ENCODE assay signal across 8 mouse cellular contexts in the genomic region with DNA sequence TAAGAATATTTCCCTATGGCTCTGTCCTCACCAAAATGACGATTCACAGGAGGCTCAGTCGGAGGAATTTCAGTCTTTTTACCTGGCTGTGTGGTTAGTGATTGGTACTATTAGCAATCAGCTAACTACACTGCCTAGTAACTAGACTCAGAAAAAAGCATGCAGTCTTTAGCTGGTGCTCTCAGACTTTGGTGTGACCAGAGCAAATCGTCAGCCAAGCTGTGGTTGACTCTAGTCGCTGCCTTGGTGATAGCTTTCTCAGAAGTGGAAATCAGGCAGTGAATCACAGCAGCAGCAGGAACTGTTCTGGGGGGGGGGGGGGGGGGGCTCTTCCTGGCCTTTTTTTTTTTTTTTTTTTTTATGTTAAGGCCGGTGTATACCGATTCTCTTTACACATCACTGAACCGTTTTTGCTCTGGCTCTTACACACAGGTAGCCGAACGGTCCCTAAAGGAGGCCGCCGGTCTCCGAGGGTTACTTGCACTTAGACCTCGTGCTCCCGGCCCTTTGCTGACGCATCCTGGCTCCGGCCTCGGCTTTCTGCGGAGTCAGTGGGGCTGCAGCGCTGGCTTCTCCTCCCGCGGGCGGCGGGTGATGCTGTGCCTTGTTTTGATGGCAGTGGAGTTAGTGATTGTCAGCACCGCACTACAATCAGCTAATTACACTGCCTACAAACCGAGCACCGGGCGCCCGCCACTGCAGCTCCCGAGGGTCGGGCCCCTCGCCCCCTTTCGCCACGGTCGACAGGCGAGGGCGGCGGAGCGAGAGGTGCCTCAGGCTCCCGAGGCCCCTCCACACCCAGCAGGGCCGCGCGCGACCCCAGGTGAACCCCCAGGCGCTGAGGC. TPM values are rescaled to one million over a fixed set of nuclear protein-coding genes. Genes with fewer than 3 reads are reported as not detected.
A peak's percentile ranks its signal among the peaks of the same experiment; 100 is the strongest.
DNase-seq lines count a peak whose midpoint lies in the region; ATAC-seq and TF ChIP-seq lines count a peak whose summit lies in the region.

No protein-coding gene starts in this region.

- peaks cover 45% of the 10 kb centered on the region for H3K27me3 ChIP-seq in E14TG2a.4 (ENCODE audit: insufficient read depth, low read length)
- peaks cover 18% of the 10 kb centered on the region for H3K27me3 ChIP-seq in heart, embryonic 15.5 days
- H3K27me3 ChIP-seq in liver, postnatal 0 days (ENCODE audit: insufficient read depth, low read length): peaks cover 35% of the 10 kb centered on the region

- H3K36me3 ChIP-seq in E14TG2a.4 (ENCODE audit: insufficient read depth, low read length): no peaks in the 10 kb centered on the region
- H3K36me3 ChIP-seq in heart, embryonic 15.5 days: no peaks in the 10 kb centered on the region
- H3K36me3 ChIP-seq in liver, postnatal 0 days (replicated peaks; ENCODE audit: insufficient read depth, low read length): no peaks in the 10 kb centered on the region

- no peak for TF ChIP-seq CTCF in E14TG2a.4 (conservative IDR thresholded peaks at IDR 0.05; ENCODE audit: low read length)
- TF ChIP-seq CTCF in embryonic fibroblast, embryonic 13.5 days (IDR thresholded peaks at IDR 0.05; ENCODE audit: borderline replicate concordance, insufficient read depth, low read length): no peak
- TF ChIP-seq CTCF in liver, postnatal 0 days (IDR thresholded peaks at IDR 0.05; ENCODE audit: low read depth): no peak

- TF ChIP-seq POLR2A in embryonic fibroblast, embryonic 13.5 days (IDR thresholded peaks at IDR 0.05; ENCODE audit: low read depth, low read length): peak; percentile 40; the same call in 1 of the 2 replicates

- TF ChIP-seq EP300 in liver, postnatal 0 days (IDR thresholded peaks at IDR 0.05; ENCODE audit: low read depth): no peak

- peak overlapping the region; percentile 100 for H3K4me2 ChIP-seq in heart, embryonic 15.5 days
- H3K4me2 ChIP-seq in liver, postnatal 0 days (ENCODE audit: low read depth, low read length): peak overlapping the region; percentile 73

- whole genome bisulfite sequencing in heart, embryonic 15.5 days: 3% methylated on average over 43 of the region's 44 CpGs
- 2% methylated on average over 38 of the region's 44 CpGs for WGBS in liver, postnatal 0 days (ENCODE audit: insufficient replicate concordance)

- peaks cover 18% of the 10 kb centered on the region for H3K4me1 ChIP-seq in E14TG2a.4 (replicated peaks; ENCODE audit: low read depth, low read length)
- peaks cover 5% of the 10 kb centered on the region for H3K4me1 ChIP-seq in embryonic fibroblast, embryonic 13.5 days (ENCODE audit: control insufficient read depth, insufficient read depth, low read length)
- H3K4me1 ChIP-seq in heart, embryonic 15.5 days (replicated peaks): peaks cover 16% of the 10 kb centered on the region
- H3K4me1 ChIP-seq in liver, postnatal 0 days (ENCODE audit: insufficient read depth): peaks cover 11% of the 10 kb centered on the region

- H3K9me3 ChIP-seq in E14TG2a.4 (ENCODE audit: low read length): no peaks in the 10 kb centered on the region; the same call in 1 of the 2 replicates
- H3K9me3 ChIP-seq in heart, embryonic 15.5 days (replicated peaks): no peaks in the 10 kb centered on the region
- no peaks in the 10 kb centered on the region for H3K9me3 ChIP-seq in liver, postnatal 0 days (ENCODE audit: low read length)

- peak overlapping the region; percentile 95 for H3K27ac ChIP-seq in embryonic fibroblast, embryonic 13.5 days (ENCODE audit: insufficient read depth, low read length)
- no peak overlapping the region for H3K27ac ChIP-seq in heart, embryonic 15.5 days
- H3K27ac ChIP-seq in liver, postnatal 0 days (ENCODE audit: low read depth): no peak overlapping the region

- H3K9ac ChIP-seq in heart, embryonic 15.5 days: peak overlapping the region; percentile 60
- H3K9ac ChIP-seq in liver, postnatal 0 days (replicated peaks): peak overlapping the region; percentile 47; the same call in 1 of the 2 replicates

- peak overlapping the region; percentile 72 for H3K4me3 ChIP-seq in E14TG2a.4 (replicated peaks; ENCODE audit: low read length)
- H3K4me3 ChIP-seq in embryonic fibroblast, embryonic 13.5 days (ENCODE audit: insufficient read depth, low read length): peak overlapping the region; percentile 49
- peak overlapping the region; percentile 63 for H3K4me3 ChIP-seq in heart, embryonic 15.5 days
- H3K4me3 ChIP-seq in liver, postnatal 0 days (ENCODE audit: low read depth, low read length): peak overlapping the region; percentile 35

- DNase-seq in adrenal gland, postnatal 25 days: peak; percentile 78
- DNase-seq in kidney, postnatal 10 days: peak; percentile 71
- DNase-seq in liver, postnatal 0 days: peak; percentile 44
- DNase-seq in urinary bladder, postnatal 4 days (ENCODE audit: low spot score in 2 of 2): peak; percentile 24 to 72

- 0 out of 2 replicates have a peak, but pooled peaks have one; percentile 31 for ATAC-seq in heart, embryonic 15.5 days (replicated peaks; ENCODE audit: insufficient number of reproducible peaks, insufficient read depth, low FRiP score, low read depth)
- 0 out of 2 replicates have a peak, but pooled peaks have one; percentile 36 for ATAC-seq in liver, postnatal 0 days
- 0 out of 2 replicates have a peak, but pooled peaks have one; percentile 16 for ATAC-seq in neutrophil, adult 5-6 weeks (ENCODE audit: extremely low read depth, insufficient number of reproducible peaks, low FRiP score, poor library complexity, severe bottlenecking)

RNA-seq across cellular contexts. Expression of gene 4833427G06Rik, which starts 1.3 kb away (rescaled TPM):
- 0.46 TPM in 1 of 2 replicates, not detected in the other for total RNA-seq in adrenal gland, postnatal 25 days (2021)
- polyA plus RNA-seq in embryonic fibroblast, embryonic 13.5 days (2011; ENCODE audit: insufficient read length, low read depth, missing spikeins): 4.3 and 5.8 TPM in 2 replicates
- 0.19 TPM in 1 of 2 replicates, not detected in the other for polyA plus RNA-seq in heart, embryonic 15.5 days (2015; fragmentation: Nextera tagmentation; extraction: Ambion mirVana)
- polyA plus RNA-seq in liver, postnatal 0 days (2015; fragmentation: Nextera tagmentation; extraction: Ambion mirVana): not detected in 2 replicates
- total RNA-seq in neutrophil, adult 5-6 weeks (2017): not detected in 2 replicates

RNA-seq across cellular contexts. Expression of gene Layn, which starts 26.3 kb away (rescaled TPM):
- 6.5 and 6.6 TPM in 2 replicates for total RNA-seq in adrenal gland, postnatal 25 days (2021)
- 32.1 and 48.7 TPM in 2 replicates for polyA plus RNA-seq in embryonic fibroblast, embryonic 13.5 days (2011; ENCODE audit: insufficient read length, low read depth, missing spikeins)
- polyA plus RNA-seq in heart, embryonic 15.5 days (2015; fragmentation: Nextera tagmentation; extraction: Ambion mirVana): 8.8 and 8.9 TPM in 2 replicates
- 0.87 and 1.2 TPM in 2 replicates for polyA plus RNA-seq in liver, postnatal 0 days (2015; fragmentation: Nextera tagmentation; extraction: Ambion mirVana)
- total RNA-seq in neutrophil, adult 5-6 weeks (2017): 0.86 and 1.4 TPM in 2 replicates

RNA-seq across cellular contexts. Expression of gene Btg4, which starts 42.5 kb away (rescaled TPM):
- not detected in 2 replicates for total RNA-seq in adrenal gland, postnatal 25 days (2021)
- polyA plus RNA-seq in embryonic fibroblast, embryonic 13.5 days (2011; ENCODE audit: insufficient read length, low read depth, missing spikeins): not detected in 2 replicates
- not detected in 2 replicates for polyA plus RNA-seq in heart, embryonic 15.5 days (2015; fragmentation: Nextera tagmentation; extraction: Ambion mirVana)
- not detected in 2 replicates for polyA plus RNA-seq in liver, postnatal 0 days (2015; fragmentation: Nextera tagmentation; extraction: Ambion mirVana)
- not detected in 2 replicates for total RNA-seq in neutrophil, adult 5-6 weeks (2017)
